Mouse (Mus musculus) erythroblast, embryonic 14.5 days (primary cell): ENCODE results near the gene Vps13d.

Experiments used
- GATA1 ChIP-seq: IDR thresholded peaks from 2 replicates; pipeline ENCODE4 v1.6.1; 2012; ENCODE audit warnings: low read length, inconsistent platforms, mixed read lengths
- TAL1 ChIP-seq: IDR thresholded peaks from 3 replicates; pipeline ENCODE4 v1.6.1; 2012; ENCODE audit warnings: low read length, inconsistent platforms, mixed read lengths

GRCm38 (mm10) chr4:145147006-145147961 is 47.5 kb downstream of the Vps13d start:
- TF ChIP-seq GATA1 (no peak), TAL1 (no peak)
